Mouse (Mus musculus) forebrain, embryonic 14.5 days (tissue): Measurements from ENCODE around the gene Cfap44. TPM values are rescaled to one million over a fixed set of nuclear protein-coding genes. Genes with fewer than 3 reads are reported as not detected.

Experiments
- ATAC-seq: fragments of 200-750 bp; cut with Nextera tagmentation; 2 replicates; pipeline ENCODE4 v1.8.0; 2017; ENCODE audit warnings: mild to moderate bottlenecking, moderate library complexity
- DNase-seq: peaks from one replicate; pipeline ENCODE4 v3.0.0-alpha.2; 2015; ENCODE audit warnings: low spot score
- H3K27ac ChIP-seq: fragments of 300-500 bp; sonication (generic); 2 replicates; pipeline ENCODE4 v1.5.1; 2014; ENCODE audit warnings: low read depth, mild to moderate bottlenecking, control low read depth, low read length, moderate library complexity
- H3K27me3 ChIP-seq: fragments of 300-500 bp; sonication (generic); replicated peaks from 2 replicates; pipeline ENCODE4 v1.6.1; 2014; ENCODE audit warnings: low read length, control low read depth, mixed read lengths; ENCODE audit not compliant: control insufficient read depth, insufficient read depth
- H3K36me3 ChIP-seq: fragments of 300-500 bp; sonication (generic); 2 replicates; pipeline ENCODE4 v1.6.1; 2014; ENCODE audit warnings: low read length, control low read depth; ENCODE audit not compliant: control insufficient read depth, insufficient read depth
- H3K4me1 ChIP-seq: fragments of 300-500 bp; sonication (generic); 2 replicates; pipeline ENCODE4 v1.6.1; 2014; ENCODE audit warnings: antibody characterized with exemption, low read length, control low read depth; ENCODE audit not compliant: control insufficient read depth, insufficient read depth
- H3K4me2 ChIP-seq: fragments of 300-500 bp; sonication (generic); 2 replicates; pipeline ENCODE4 v1.6.1; 2014; ENCODE audit warnings: mild to moderate bottlenecking, control low read depth, low read length
- H3K4me3 ChIP-seq: fragments of 300-500 bp; sonication (generic); 2 replicates; pipeline ENCODE4 v1.5.1; 2014; ENCODE audit warnings: low read depth, low read length, control low read depth
- H3K9ac ChIP-seq: fragments of 300-500 bp; sonication (generic); 2 replicates; pipeline ENCODE4 v1.6.1; 2014; ENCODE audit warnings: mild to moderate bottlenecking, low read length, control low read depth, moderate library complexity
- H3K9me3 ChIP-seq: fragments of 300-500 bp; sonication (generic); replicated peaks from 2 replicates; pipeline ENCODE4 v1.6.1; 2016; ENCODE audit warnings: low read length, control low read depth, mixed read lengths; ENCODE audit not compliant: control insufficient read depth
- WGBS: fragments of 180-500 bp; shearing (Covaris S2); extraction: QIAGEN DNeasy Blood & Tissue Kit; methylation state at CpG from one replicate; pipeline ENCODE4 v1.1.7; 2014; 5-methylcytosine and 5-hydroxymethylcytosine counted together
- polyA plus RNA-seq: library from polyadenylated mRNA; unstranded; fragments of >200 nt; fragmentation: Nextera tagmentation; extraction: Ambion mirVana; gene quantifications from 2 replicates; pipeline ENCODE4 v1.2.1, GENCODE M21; 2014

Cfap44 gene
- polyA plus RNA-seq, 1 experiment from 2014 or later = 2.4 TPM

DNA sequence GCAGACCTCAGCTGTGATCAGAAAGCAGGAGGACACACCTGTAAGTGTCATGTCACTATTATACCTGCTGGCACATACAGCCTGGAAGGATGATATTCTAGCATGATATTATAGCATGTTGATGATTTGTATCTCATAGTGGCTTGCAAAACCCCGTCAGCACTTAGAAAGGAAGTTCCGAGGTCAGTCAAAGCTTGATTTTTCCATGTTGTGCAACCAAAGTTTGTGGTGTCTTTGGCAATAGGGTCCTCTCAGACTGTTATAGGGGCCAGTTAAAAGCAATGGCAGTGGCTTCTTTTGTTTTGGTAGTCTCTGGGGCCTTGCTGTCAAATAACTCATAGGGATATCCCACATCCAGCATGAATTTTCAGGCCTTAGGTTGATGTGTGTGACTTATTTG lies 63.3 kb downstream of the Cfap44 start:
- no peaks in the 10 kb centered on the region for H3K36me3 ChIP-seq
- H3K27me3 ChIP-seq = no peaks in the 10 kb centered on the region
- ATAC-seq (no peak), DNase-seq (no peak)
- 91% methylated on average over 2 of the region's 2 CpGs for WGBS
- no peaks in the 10 kb centered on the region for H3K4me1 ChIP-seq
- no peak overlapping the region for H3K27ac ChIP-seq
- H3K4me3 ChIP-seq = no peak overlapping the region
- no peaks in the 10 kb centered on the region for H3K9me3 ChIP-seq
- H3K9ac ChIP-seq = no peak overlapping the region
- no peak overlapping the region for H3K4me2 ChIP-seq

DNA sequence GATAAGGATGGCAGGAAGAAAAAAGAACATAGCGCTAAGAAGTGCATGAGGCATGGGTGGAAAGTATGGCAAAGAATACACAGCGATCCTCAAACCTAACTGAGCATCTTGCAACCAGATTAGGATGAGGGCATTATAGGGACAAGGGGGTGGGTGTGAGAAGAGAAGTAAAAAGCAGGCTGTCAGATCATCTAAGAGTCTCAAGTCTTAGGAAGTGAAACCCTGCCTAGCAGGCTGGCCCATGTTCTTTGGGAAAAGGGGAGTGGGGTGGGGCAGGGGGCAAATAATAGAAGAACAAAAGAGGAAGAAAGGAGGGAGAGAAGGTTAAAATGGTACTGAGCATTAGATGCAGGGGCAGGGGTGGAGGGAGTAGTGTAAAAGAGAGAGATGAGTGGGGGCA lies 64.2 kb downstream of the Cfap44 start:
- Histone ChIP-seq H3K4me3 (no peak overlapping the region), H3K4me1 (no peaks in the 10 kb centered on the region), H3K9ac (no peak overlapping the region), H3K27me3 (no peaks in the 10 kb centered on the region), H3K36me3 (no peaks in the 10 kb centered on the region), H3K27ac (no peak overlapping the region), H3K9me3 (no peaks in the 10 kb centered on the region), H3K4me2 (no peak overlapping the region)
- DNase-seq = no peak
- ATAC-seq = no peak
- WGBS = 96% methylated on average over 2 of the region's 2 CpGs

DNA sequence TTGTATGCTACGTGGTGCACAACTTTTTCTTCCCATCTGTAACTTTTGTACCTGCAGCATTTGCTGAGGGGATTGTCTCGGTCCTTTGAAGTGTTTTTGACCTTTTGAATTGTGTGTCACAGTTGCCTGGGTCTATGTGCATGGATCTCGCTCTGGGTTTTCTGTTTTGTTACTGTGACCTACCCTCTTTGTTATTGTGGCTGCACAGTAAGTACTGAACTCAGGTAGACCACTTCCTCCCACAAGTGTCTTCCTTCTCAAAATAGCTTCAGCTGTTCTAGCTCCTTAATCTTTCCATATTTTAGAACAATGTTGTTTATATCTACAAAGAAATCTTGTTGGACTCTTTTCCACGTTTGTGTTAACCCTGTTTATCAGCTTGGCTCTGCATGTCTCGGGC lies 66.3 kb downstream of the Cfap44 start:
- Histone ChIP-seq H3K4me1 (no peaks in the 10 kb centered on the region), H3K27ac (no peak overlapping the region), H3K9ac (no peak overlapping the region), H3K4me2 (no peak overlapping the region), H3K4me3 (no peak overlapping the region), H3K36me3 (no peaks in the 10 kb centered on the region), H3K9me3 (no peaks in the 10 kb centered on the region), H3K27me3 (no peaks in the 10 kb centered on the region)
- ATAC-seq (no peak), DNase-seq (no peak)
- 88% methylated on average over 5 of the region's 5 CpGs for WGBS

DNA sequence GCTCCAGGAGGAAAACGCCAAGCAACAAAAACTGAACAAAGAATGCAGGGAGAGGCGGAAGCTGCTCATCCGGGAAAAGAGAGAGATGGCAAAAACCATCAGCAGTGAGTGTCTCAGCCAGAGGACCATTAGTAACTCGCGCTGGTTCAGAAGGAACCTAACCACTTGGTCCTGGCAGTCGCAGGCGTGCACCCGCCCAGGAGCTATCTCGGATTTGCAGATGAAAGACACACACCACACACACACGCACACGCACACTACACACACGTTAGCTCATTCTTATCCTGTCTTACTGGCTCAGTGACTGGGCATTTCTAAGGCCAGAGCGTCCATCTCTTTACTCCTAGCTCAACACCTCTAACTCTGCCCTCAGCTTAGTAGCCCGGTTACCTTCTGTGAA lies 80.7 kb downstream of the Cfap44 start:
- DNase-seq (no peak), ATAC-seq (no peak)
- 92% methylated on average over 14 of the region's 14 CpGs for WGBS

DNA sequence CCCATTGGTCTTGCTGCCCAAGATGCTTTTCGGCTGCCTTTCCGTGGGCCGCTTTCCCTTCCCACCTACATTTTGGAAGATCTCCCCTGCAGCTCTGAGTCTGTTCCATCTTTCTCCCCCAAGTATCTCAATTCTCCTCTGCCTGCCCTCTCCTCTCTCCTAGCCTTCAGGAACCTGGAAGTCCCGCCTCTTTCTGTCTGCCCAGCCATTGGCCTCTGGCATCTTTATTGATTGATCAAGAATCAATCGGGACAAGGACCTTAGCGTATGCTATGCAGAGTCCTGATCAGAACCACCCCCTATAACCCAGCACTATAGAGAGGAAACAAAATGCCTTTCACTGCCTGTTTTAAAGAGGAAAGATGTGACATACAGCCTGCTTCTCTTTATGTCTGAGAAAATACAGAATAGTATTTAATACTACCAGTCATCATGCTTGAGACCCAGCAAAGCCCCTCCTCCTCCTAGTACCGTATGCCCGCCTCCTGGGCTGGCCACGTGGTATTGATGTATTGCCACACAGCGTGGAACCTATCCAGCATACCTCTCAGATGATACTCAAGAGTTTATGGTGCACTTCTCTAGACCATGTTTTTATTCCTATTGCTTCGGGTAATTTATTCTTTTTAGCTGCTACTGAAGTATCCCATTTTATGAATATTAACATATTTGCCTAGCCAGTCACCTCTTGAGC lies 81.2 kb downstream of the Cfap44 start:
- Histone ChIP-seq H3K9ac (no peak overlapping the region), H3K4me3 (no peak overlapping the region), H3K9me3 (no peaks in the 10 kb centered on the region), H3K27me3 (no peaks in the 10 kb centered on the region), H3K36me3 (no peaks in the 10 kb centered on the region), H3K27ac (no peak overlapping the region), H3K4me2 (no peak overlapping the region), H3K4me1 (no peaks in the 10 kb centered on the region)
- ATAC-seq (no peak), DNase-seq (no peak)
- 87% methylated on average over 11 of the region's 11 CpGs for WGBS

More for the DNA sequence above, 80.7 kb downstream of the Cfap44 start:
- no peak overlapping the region for H3K27ac ChIP-seq
- no peaks in the 10 kb centered on the region for H3K27me3 ChIP-seq
- H3K9ac ChIP-seq = no peak overlapping the region
- no peaks in the 10 kb centered on the region for H3K36me3 ChIP-seq
- H3K4me3 ChIP-seq = no peak overlapping the region
- no peaks in the 10 kb centered on the region for H3K4me1 ChIP-seq
- no peak overlapping the region for H3K4me2 ChIP-seq
- H3K9me3 ChIP-seq = no peaks in the 10 kb centered on the region

DNA sequence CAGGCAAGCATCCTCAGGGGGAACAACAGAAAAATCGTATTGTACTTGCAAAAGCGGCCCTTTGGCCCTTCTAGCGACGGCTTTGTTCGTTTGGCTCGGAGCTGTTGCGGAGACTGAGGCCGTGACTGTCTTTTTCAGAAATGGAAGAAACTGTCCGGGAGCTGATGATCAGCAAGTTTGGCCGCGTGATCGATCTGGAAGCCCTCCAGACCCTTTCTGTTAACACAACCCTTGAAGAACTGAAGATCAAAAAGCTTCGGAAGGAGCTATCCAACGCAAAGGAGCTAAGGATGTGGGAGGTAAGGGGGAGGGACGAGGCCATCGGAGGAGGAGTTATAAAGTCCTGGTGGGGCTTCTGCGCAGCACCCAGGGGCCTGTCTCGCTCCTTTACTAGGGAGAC lies 84.2 kb downstream of the Cfap44 start:
- Histone ChIP-seq H3K27me3 (no peaks in the 10 kb centered on the region), H3K27ac (no peak overlapping the region), H3K36me3 (0 out of 2 replicates have a peak, but pooled peaks cover 8% of the 10 kb centered on the region), H3K4me1 (0 out of 2 replicates have a peak, but pooled peaks cover 3% of the 10 kb centered on the region), H3K4me2 (no peak overlapping the region), H3K9ac (no peak overlapping the region), H3K4me3 (no peak overlapping the region), H3K9me3 (no peaks in the 10 kb centered on the region)
- DNase-seq (no peak), ATAC-seq (no peak)
- WGBS = 43% methylated on average over 18 of the region's 18 CpGs

DNA sequence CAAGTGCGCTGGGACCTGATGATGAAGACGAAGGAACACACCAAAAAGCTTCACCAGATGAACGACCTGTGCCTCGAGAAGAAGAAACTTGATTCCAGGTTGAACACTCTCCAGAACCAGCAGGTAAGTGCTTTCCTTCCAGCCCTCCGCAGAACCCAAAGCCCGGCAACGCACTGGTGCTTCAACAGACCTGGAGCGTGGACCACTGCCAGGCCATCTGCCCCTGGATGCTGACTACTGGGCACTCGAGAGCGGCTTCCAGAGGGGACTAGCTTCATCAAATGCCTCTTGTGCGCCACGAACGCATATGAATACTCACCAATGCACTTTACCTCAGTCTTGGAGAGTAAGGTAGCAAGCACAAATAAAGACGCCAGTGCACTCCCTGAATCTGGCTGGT lies 85.3 kb downstream of the Cfap44 start:
- DNase-seq (no peak), ATAC-seq (no peak)
- no peak overlapping the region for H3K4me3 ChIP-seq
- no peak overlapping the region for H3K4me2 ChIP-seq
- peaks cover 8% of the 10 kb centered on the region; the same call in 1 of the 2 replicates for H3K36me3 ChIP-seq
- no peak overlapping the region for H3K9ac ChIP-seq
- H3K27ac ChIP-seq = no peak overlapping the region
- H3K27me3 ChIP-seq = no peaks in the 10 kb centered on the region
- 0 out of 2 replicates have a peak, but pooled peaks cover 3% of the 10 kb centered on the region for H3K4me1 ChIP-seq
- WGBS = 90% methylated on average over 14 of the region's 14 CpGs
- H3K9me3 ChIP-seq = no peaks in the 10 kb centered on the region

DNA sequence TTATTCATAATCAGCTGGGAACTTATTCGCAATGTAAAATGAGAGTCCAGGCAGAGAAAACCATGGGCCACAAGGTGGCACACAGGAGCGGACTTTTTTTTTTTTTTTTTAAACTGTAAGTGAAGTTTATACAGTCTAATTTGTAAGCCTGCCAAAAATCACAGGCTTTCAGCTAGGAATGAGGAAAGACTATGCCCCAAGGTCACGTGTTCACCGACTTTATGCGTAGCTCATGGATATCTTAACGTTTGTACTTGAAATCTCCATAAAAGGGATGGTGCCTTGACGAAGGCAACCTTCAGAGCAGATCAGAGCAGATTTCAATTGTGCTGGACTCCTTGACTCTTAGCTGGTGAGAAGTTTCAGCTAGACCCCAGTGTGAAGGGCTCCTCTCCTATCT lies 86.0 kb downstream of the Cfap44 start:
- DNase-seq (peak; percentile 62), ATAC-seq (no peak)
- Histone ChIP-seq H3K4me1 (0 out of 2 replicates have a peak, but pooled peaks cover 3% of the 10 kb centered on the region), H3K4me2 (no peak overlapping the region), H3K9ac (no peak overlapping the region), H3K36me3 (peaks cover 11% of the 10 kb centered on the region; the same call in 1 of the 2 replicates), H3K27me3 (no peaks in the 10 kb centered on the region), H3K27ac (no peak overlapping the region), H3K4me3 (no peak overlapping the region), H3K9me3 (no peaks in the 10 kb centered on the region)
- 60% methylated on average over 7 of the region's 7 CpGs for WGBS
